Mouse (Mus musculus) liver, postnatal 0 days (tissue): ENCODE data around the gene Sptlc2.

ENCODE experiments used
- CTCF ChIP-seq: sonication (generic); IDR thresholded peaks from 2 replicates; pipeline ENCODE4 v1.5.1; 2016; ENCODE audit warnings: antibody characterized with exemption, low read depth
- EP300 ChIP-seq: IDR thresholded peaks from 2 replicates; pipeline ENCODE4 v1.6.1; 2016; ENCODE audit warnings: antibody characterized with exemption, low read depth, mild to moderate bottlenecking

GRCm38 (mm10) chr12:87379496-87379895 is 8.7 kb downstream of the Sptlc2 start:
- TF ChIP-seq CTCF (no peak), EP300 (no peak)
